Mouse (Mus musculus) lung, embryonic 14.5 days (tissue): ENCODE data around the gene Vmn1r180. TPM values are rescaled to one million over a fixed set of nuclear protein-coding genes. Genes with fewer than 3 reads are reported as not detected.
"Not testable (repeated sequence)": the region's sequence is repeated elsewhere in the genome, so short reads cannot be mapped to it uniquely, and the experiment has no call there.

Experiments
- ATAC-seq: fragments of 200-750 bp; cut with Nextera tagmentation; 2 replicates; pipeline ENCODE4 v1.8.0; 2017; ENCODE audit warnings: mild to moderate bottlenecking, moderate TSS enrichment, moderate library complexity; ENCODE audit not compliant: insufficient read depth
- DNase-seq: peaks from one replicate; pipeline ENCODE4 v3.0.0-alpha.2; 2015
- H3K27ac ChIP-seq: fragments of 300-500 bp; sonication (generic); 2 replicates; pipeline ENCODE4 v1.5.1; 2014; ENCODE audit warnings: low read depth, mild to moderate bottlenecking, moderate library complexity
- H3K27me3 ChIP-seq: fragments of 300-500 bp; sonication (generic); 2 replicates; pipeline ENCODE4 v1.6.1; 2014; ENCODE audit warnings: low read length, control low read depth; ENCODE audit not compliant: insufficient read depth
- H3K36me3 ChIP-seq: fragments of 300-500 bp; sonication (generic); 2 replicates; pipeline ENCODE4 v1.6.1; 2014; ENCODE audit warnings: control low read depth; ENCODE audit not compliant: insufficient read depth
- H3K4me1 ChIP-seq: fragments of 300-500 bp; sonication (generic); 2 replicates; pipeline ENCODE4 v1.6.1; 2014; ENCODE audit warnings: antibody characterized with exemption, control low read depth; ENCODE audit not compliant: insufficient read depth
- H3K4me2 ChIP-seq: fragments of 300-500 bp; sonication (generic); 2 replicates; pipeline ENCODE4 v1.6.1; 2014; ENCODE audit warnings: mild to moderate bottlenecking
- H3K4me3 ChIP-seq: fragments of 300-500 bp; sonication (generic); 2 replicates; pipeline ENCODE4 v1.5.1; 2014; ENCODE audit warnings: low read depth, low read length
- H3K9ac ChIP-seq: fragments of 300-500 bp; sonication (generic); 2 replicates; pipeline ENCODE4 v1.6.1; 2014
- H3K9me3 ChIP-seq: fragments of 300-500 bp; sonication (generic); 2 replicates; pipeline ENCODE4 v1.6.1; 2016; ENCODE audit warnings: low read depth, low read length, control low read depth
- CTCF ChIP-seq: IDR thresholded peaks from 2 replicates; pipeline ENCODE4 v1.5.1; 2016; ENCODE audit warnings: antibody characterized with exemption, low read depth
- WGBS: fragments of 180-500 bp; shearing (Covaris S2); extraction: QIAGEN DNeasy Blood & Tissue Kit; methylation state at CpG from one replicate; pipeline ENCODE4 v1.1.7; 2014; 5-methylcytosine and 5-hydroxymethylcytosine counted together
- polyA plus RNA-seq: library from polyadenylated mRNA; unstranded; fragments of >200 nt; fragmentation: Nextera tagmentation; extraction: Ambion mirVana; gene quantifications from 2 replicates; pipeline ENCODE4 v1.2.1, GENCODE M21; 2014

Vmn1r180 gene
- polyA plus RNA-seq = not detected in 2 replicates

- no peaks in the 10 kb centered on the region for H3K36me3 ChIP-seq
- no peaks in the 10 kb centered on the region for H3K27me3 ChIP-seq
- no peak within 1 kb of the TSS for H3K9ac ChIP-seq
- ATAC-seq (no peak), DNase-seq (no peak)
- no peak within 1 kb of the TSS for H3K4me3 ChIP-seq
- no peaks in the 10 kb centered on the region; the same call in 1 of the 2 replicates for H3K9me3 ChIP-seq
- no peaks in the 10 kb centered on the region for H3K4me1 ChIP-seq
- no peak for TF ChIP-seq CTCF
- H3K27ac ChIP-seq = no peak within 1 kb of the TSS
- no peak within 1 kb of the TSS for H3K4me2 ChIP-seq
These were observed at the start of gene Vmn1r180 for GRCm38 (mm10) chr7:23950332-23950731. Vmn1r180 (plus strand) TSS chr7:23950632.

- H3K4me1 ChIP-seq = no peaks in the 10 kb centered on the region
- ATAC-seq (no peak), DNase-seq (no peak)
- WGBS = 43% methylated on average over 2 of the region's 2 CpGs
- H3K9ac ChIP-seq = no peak within 1 kb of the TSS
- no peaks in the 10 kb centered on the region for H3K9me3 ChIP-seq
- no peak within 1 kb of the TSS for H3K27ac ChIP-seq
- H3K36me3 ChIP-seq = no peaks in the 10 kb centered on the region
- H3K27me3 ChIP-seq = no peaks in the 10 kb centered on the region
- TF ChIP-seq CTCF = no peak
- no peak within 1 kb of the TSS for H3K4me2 ChIP-seq
- no peak within 1 kb of the TSS for H3K4me3 ChIP-seq
These were observed 23.8 kb upstream of the Vmn1r180 start, which contains the start of gene Vmn1r179 for GRCm38 (mm10) chr7:23926678-23927077. Vmn1r179 (plus strand) TSS chr7:23926978.

GRCm38 (mm10) chr7:23968044-23968443 is 17.6 kb downstream of the Vmn1r180 start:
- DNase-seq = peak; percentile 21
- WGBS = 42% methylated on average over 3 of the region's 3 CpGs
- H3K4me1 ChIP-seq, ATAC-seq, H3K9me3 ChIP-seq, H3K27ac ChIP-seq, H3K27me3 ChIP-seq, H3K36me3 ChIP-seq, H3K4me2 ChIP-seq, H3K4me3 ChIP-seq, H3K9ac ChIP-seq: not testable (repeated sequence)
- TF ChIP-seq CTCF = peak; percentile 35

DNA sequence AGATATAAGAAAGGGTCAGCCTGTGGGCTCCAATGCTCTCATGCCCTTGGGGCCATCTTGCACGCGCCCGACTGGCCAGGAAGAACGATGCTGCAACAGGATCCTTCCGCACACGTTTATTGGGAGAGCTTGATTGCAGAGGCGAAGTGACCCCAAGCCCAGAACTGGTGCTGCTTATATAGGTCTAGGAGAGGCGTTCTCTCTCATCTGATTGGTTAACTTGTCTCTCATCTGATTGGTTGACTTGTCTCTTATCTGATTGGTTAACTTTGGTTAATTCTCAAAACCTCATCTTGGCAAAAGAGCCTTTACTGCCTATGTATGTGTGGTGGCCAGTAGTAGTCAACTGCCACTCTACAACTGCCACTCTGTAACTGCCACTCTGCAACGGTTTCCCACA is 23.9 kb downstream of the Vmn1r180 start, which contains the start of gene Vmn1r181:
TSS of gene Vmn1r181 (plus strand) at position 301 of the 400 bp plus-strand sequence.
- not testable (repeated sequence) for DNase-seq, H3K27me3 ChIP-seq, H3K9ac ChIP-seq, H3K4me3 ChIP-seq, ATAC-seq, H3K27ac ChIP-seq, H3K36me3 ChIP-seq, H3K9me3 ChIP-seq, H3K4me1 ChIP-seq, H3K4me2 ChIP-seq
- 75% methylated on average over 9 of the region's 9 CpGs for WGBS

DNA sequence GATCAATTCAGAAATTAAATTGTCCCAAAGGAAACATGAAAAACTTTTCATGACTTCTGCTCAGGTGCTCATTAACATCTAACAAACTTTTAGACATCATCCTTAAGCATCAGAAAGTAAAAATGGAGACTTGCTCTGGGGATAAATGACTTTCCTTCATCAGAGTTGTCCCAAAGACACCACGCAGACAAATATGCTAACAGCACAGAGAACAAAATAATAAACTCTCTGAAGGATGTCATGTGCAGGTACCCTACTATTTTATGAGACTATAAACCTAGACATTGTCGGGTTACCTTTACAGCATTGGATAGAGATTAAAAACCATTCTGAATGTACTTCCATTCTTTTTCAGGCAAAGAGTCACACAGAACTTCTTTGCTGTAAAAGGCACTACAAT is 51.0 kb downstream of the Vmn1r180 start, which contains the start of gene V1rd19:
TSS of gene V1rd19 (plus strand) at position 301 of the 400 bp plus-strand sequence.
- ATAC-seq (no peak), DNase-seq (no peak)
- Histone ChIP-seq H3K4me1 (no peaks in the 10 kb centered on the region), H3K4me2 (no peak within 1 kb of the TSS), H3K27ac (no peak within 1 kb of the TSS), H3K9me3 (peaks cover under 1% of the 10 kb centered on the region; the same call in 1 of the 2 replicates), H3K27me3 (no peaks in the 10 kb centered on the region), H3K4me3 (no peak within 1 kb of the TSS), H3K9ac (no peak within 1 kb of the TSS), H3K36me3 (no peaks in the 10 kb centered on the region)
- no peak for TF ChIP-seq CTCF
- 60% methylated on average over 2 of the region's 2 CpGs for WGBS

Other genes with a start within 250 kb of the Vmn1r180 start
- gene Vmn1r173, start 249.9 kb upstream of the Vmn1r180 start, polyA plus RNA-seq = not detected in 2 replicates
- not detected in 2 replicates for gene Vmn1r174, start 198.4 kb upstream of the Vmn1r180 start, polyA plus RNA-seq
- gene Vmn1r175, start 140.0 kb upstream of the Vmn1r180 start, polyA plus RNA-seq = not detected in 2 replicates
- not detected in 2 replicates for gene Vmn1r176, start 113.3 kb upstream of the Vmn1r180 start, polyA plus RNA-seq
- gene Vmn1r177, start 84.2 kb upstream of the Vmn1r180 start, polyA plus RNA-seq = not detected in 2 replicates
- not detected in 2 replicates for gene Vmn1r178, start 58.6 kb upstream of the Vmn1r180 start, polyA plus RNA-seq
- not detected in 2 replicates for gene Vmn1r179, start 23.7 kb upstream of the Vmn1r180 start, polyA plus RNA-seq
- gene Vmn1r181, start 24.0 kb downstream of the Vmn1r180 start, polyA plus RNA-seq = not detected in 2 replicates
- gene V1rd19, start 51.1 kb downstream of the Vmn1r180 start, polyA plus RNA-seq = not detected in 2 replicates
- not detected in 2 replicates for gene Vmn1r183, start 102.6 kb downstream of the Vmn1r180 start, polyA plus RNA-seq
- gene Zfp180, start 131.3 kb downstream of the Vmn1r180 start, polyA plus RNA-seq = 22.8 and 27.2 TPM in 2 replicates
- gene Zfp112, start 161.7 kb downstream of the Vmn1r180 start, polyA plus RNA-seq = 3.9 and 4.5 TPM in 2 replicates
- 16.6 TPM in 2 replicates for gene Zfp235, start 183.5 kb downstream of the Vmn1r180 start, polyA plus RNA-seq
- gene Zfp114, start 224.4 kb downstream of the Vmn1r180 start, polyA plus RNA-seq = 6.7 and 8.2 TPM in 2 replicates